Mouse (Mus musculus) CH12F3 (cell line): Measurements from ENCODE around the gene Nceh1.

Source experiments
- in situ Hi-C: fragments of 300-500 bp; cut with MboI; formaldehyde crosslinking; loops from 2 replicates; pipeline ENCODE4 v1.14.3; 2020; ENCODE audit warnings: low sequenced_read_pairs

The Nceh1 gene

GRCm38 (mm10) chr3:27317288-27318024 is 134.7 kb downstream of the Nceh1 start:
- in situ Hi-C loops, result no loop called here

GRCm38 (mm10) chr3:27319650-27320049 is 136.9 kb downstream of the Nceh1 start:
- in situ Hi-C loops, result no loop called here

GRCm38 (mm10) chr3:27320613-27321495 is 138.1 kb downstream of the Nceh1 start:
- in situ Hi-C loops, result no loop called here

GRCm38 (mm10) chr3:27322591-27322990 is 139.8 kb downstream of the Nceh1 start:
- in situ Hi-C loops, result no loop called here

- in situ Hi-C loops, result no loop called here
Measured at GRCm38 (mm10) chr3:27323551-27323950, 140.8 kb downstream of the Nceh1 start.

GRCm38 (mm10) chr3:27326633-27327191 is 143.9 kb downstream of the Nceh1 start:
- in situ Hi-C loops, result no loop called here

GRCm38 (mm10) chr3:27330706-27331105 is 147.9 kb downstream of the Nceh1 start:
- in situ Hi-C loops, result no loop called here
